Mouse (Mus musculus): Measurements from ENCODE around the gene Klhl26.

Klhl26 gene

GRCm38 (mm10) chr8:70469295-70469916 is 7.4 kb downstream of the Klhl26 start:
- DNase-seq, result no peak

- no peak for DNase-seq
Observed at GRCm38 (mm10) chr8:70468733-70469132, 8.0 kb downstream of the Klhl26 start.

- DNase-seq, result no peak
Observed at GRCm38 (mm10) chr8:70467907-70468306, 8.9 kb downstream of the Klhl26 start.

- DNase-seq, result peak; percentile 23
Observed at GRCm38 (mm10) chr8:70467229-70467725, 9.5 kb downstream of the Klhl26 start.

- DNase-seq, result peak; percentile 34
Observed at GRCm38 (mm10) chr8:70466771-70467170, 10.0 kb downstream of the Klhl26 start.

GRCm38 (mm10) chr8:70466305-70466704 is 10.5 kb downstream of the Klhl26 start:
- no peak for DNase-seq

- DNase-seq, result no peak
Observed at GRCm38 (mm10) chr8:70465701-70466100, 11.1 kb downstream of the Klhl26 start.

- no peak for DNase-seq
Observed at GRCm38 (mm10) chr8:70464162-70464561, 12.6 kb downstream of the Klhl26 start.

- DNase-seq, result no peak
Observed at GRCm38 (mm10) chr8:70463306-70463705, 13.5 kb downstream of the Klhl26 start.

GRCm38 (mm10) chr8:70462516-70462813 is 14.3 kb downstream of the Klhl26 start:
- DNase-seq, result no peak

- no peak for DNase-seq
Observed at GRCm38 (mm10) chr8:70461765-70462515, 14.8 kb downstream of the Klhl26 start.

- no peak for DNase-seq
Observed at GRCm38 (mm10) chr8:70460606-70461005, 16.2 kb downstream of the Klhl26 start.

- no peak for DNase-seq
Observed at GRCm38 (mm10) chr8:70460199-70460598, 16.6 kb downstream of the Klhl26 start.

- no peak for DNase-seq
Observed at GRCm38 (mm10) chr8:70459636-70460035, 17.1 kb downstream of the Klhl26 start.

- no peak for DNase-seq
Observed at GRCm38 (mm10) chr8:70458462-70458861, 18.3 kb downstream of the Klhl26 start.

- no peak for DNase-seq
Observed at GRCm38 (mm10) chr8:70457882-70458281, 18.9 kb downstream of the Klhl26 start.

- DNase-seq, result no peak
Observed at GRCm38 (mm10) chr8:70456996-70457395, 19.8 kb downstream of the Klhl26 start.

GRCm38 (mm10) chr8:70453852-70454251 is 22.9 kb downstream of the Klhl26 start:
- DNase-seq, result no peak

- DNase-seq, result no peak
Observed at GRCm38 (mm10) chr8:70452196-70452966, 24.4 kb downstream of the Klhl26 start.

- DNase-seq, result peak; percentile 17
Observed at GRCm38 (mm10) chr8:70447639-70448420, 28.9 kb downstream of the Klhl26 start.

GRCm38 (mm10) chr8:70445988-70446387 is 30.8 kb downstream of the Klhl26 start:
- no peak for DNase-seq

- DNase-seq, result no peak
Observed at GRCm38 (mm10) chr8:70443326-70443725, 33.4 kb downstream of the Klhl26 start.

- no peak for DNase-seq
Observed at GRCm38 (mm10) chr8:70441565-70441964, 35.2 kb downstream of the Klhl26 start.
